Mouse (Mus musculus): ENCODE measurements at regions not wholly inside any gene's neighbourhood (a gene's known extent, or its start where the extent isn't known, plus 50 kb on each side); places are given as distances from the start of the nearest gene placed in this dataset.

GRCm38 (mm10) chr15:97466110-97466509 is 219.0 kb upstream of the Amigo2 start:
- peaks cover 15% of the 10 kb centered on the region for H3K4me1 ChIP-seq
- H3K36me3 ChIP-seq (replicated peaks; ENCODE audit: low read length) = no peaks in the 10 kb centered on the region
- TF ChIP-seq GATA1 (IDR thresholded peaks at IDR 0.05; ENCODE audit: borderline replicate concordance, low read length) = no peak
- no peak for TF ChIP-seq FLI1 (IDR thresholded peaks at IDR 0.05; ENCODE audit: low read length)

GRCm38 (mm10) chr15:97465366-97465765 is 218.3 kb upstream of the Amigo2 start:
- TF ChIP-seq GATA1 (IDR thresholded peaks at IDR 0.05; ENCODE audit: borderline replicate concordance, low read length) = no peak
- TF ChIP-seq FLI1 (IDR thresholded peaks at IDR 0.05; ENCODE audit: low read length) = no peak

More at GRCm38 (mm10) chr15:97466110-97466509, 219.0 kb upstream of the Amigo2 start:
- Histone ChIP-seq H3K27me3 (replicated peaks) (no peaks in the 10 kb centered on the region), H3K9me3 (peaks cover 3% of the 10 kb centered on the region; the same call in 1 of the 2 replicates), H3K4me3 (replicated peaks) (no peak overlapping the region)

GRCm38 (mm10) chr15:97464737-97465136 is 217.7 kb upstream of the Amigo2 start:
- no peaks in the 10 kb centered on the region for H3K36me3 ChIP-seq (replicated peaks; ENCODE audit: low read length)
- H3K4me1 ChIP-seq = peaks cover 12% of the 10 kb centered on the region
- no peak for TF ChIP-seq FLI1 (IDR thresholded peaks at IDR 0.05; ENCODE audit: low read length)
- TF ChIP-seq GATA1 (IDR thresholded peaks at IDR 0.05; ENCODE audit: borderline replicate concordance, low read length) = no peak
- H3K27me3 ChIP-seq (replicated peaks) = no peaks in the 10 kb centered on the region
- no peak overlapping the region for H3K4me3 ChIP-seq (replicated peaks)
- no peaks in the 10 kb centered on the region for H3K9me3 ChIP-seq

More at GRCm38 (mm10) chr15:97465366-97465765, 218.3 kb upstream of the Amigo2 start:
- no peaks in the 10 kb centered on the region for H3K9me3 ChIP-seq
- peaks cover 15% of the 10 kb centered on the region for H3K4me1 ChIP-seq
- H3K36me3 ChIP-seq (replicated peaks; ENCODE audit: low read length) = no peaks in the 10 kb centered on the region
- no peaks in the 10 kb centered on the region for H3K27me3 ChIP-seq (replicated peaks)
- no peak overlapping the region for H3K4me3 ChIP-seq (replicated peaks)

- no peak for TF ChIP-seq FLI1 (IDR thresholded peaks at IDR 0.05; ENCODE audit: low read length)
- no peak for TF ChIP-seq GATA1 (IDR thresholded peaks at IDR 0.05; ENCODE audit: borderline replicate concordance, low read length)
- H3K4me3 ChIP-seq (replicated peaks) = no peak overlapping the region
- H3K36me3 ChIP-seq (replicated peaks; ENCODE audit: low read length) = no peaks in the 10 kb centered on the region
- H3K4me1 ChIP-seq = no peaks in the 10 kb centered on the region
- no peaks in the 10 kb centered on the region for H3K9me3 ChIP-seq
- peaks cover 4% of the 10 kb centered on the region for H3K27me3 ChIP-seq (replicated peaks)
Measured at GRCm38 (mm10) chr15:97462587-97462986, 215.5 kb upstream of the Amigo2 start.

GRCm38 (mm10) chr15:97462006-97462405 is 214.9 kb upstream of the Amigo2 start:
- H3K9me3 ChIP-seq = no peaks in the 10 kb centered on the region
- H3K4me1 ChIP-seq = no peaks in the 10 kb centered on the region
- no peak for TF ChIP-seq FLI1 (IDR thresholded peaks at IDR 0.05; ENCODE audit: low read length)
- H3K4me3 ChIP-seq (replicated peaks) = no peak overlapping the region
- no peaks in the 10 kb centered on the region for H3K36me3 ChIP-seq (replicated peaks; ENCODE audit: low read length)
- peaks cover 8% of the 10 kb centered on the region for H3K27me3 ChIP-seq (replicated peaks)

- no peaks in the 10 kb centered on the region for H3K36me3 ChIP-seq (replicated peaks; ENCODE audit: low read length)
- H3K27me3 ChIP-seq (replicated peaks) = peaks cover 8% of the 10 kb centered on the region
- no peaks in the 10 kb centered on the region for H3K4me1 ChIP-seq
- no peak overlapping the region for H3K4me3 ChIP-seq (replicated peaks)
- TF ChIP-seq GATA1 (IDR thresholded peaks at IDR 0.05; ENCODE audit: borderline replicate concordance, low read length) (no peak), FLI1 (IDR thresholded peaks at IDR 0.05; ENCODE audit: low read length) (no peak)
- no peaks in the 10 kb centered on the region for H3K9me3 ChIP-seq
Measured at GRCm38 (mm10) chr15:97461060-97461459, 214.0 kb upstream of the Amigo2 start.

- Histone ChIP-seq H3K4me1 (peaks cover 6% of the 10 kb centered on the region), H3K27me3 (replicated peaks) (peaks cover 8% of the 10 kb centered on the region), H3K9me3 (no peaks in the 10 kb centered on the region), H3K4me3 (replicated peaks) (no peak overlapping the region), H3K36me3 (replicated peaks; ENCODE audit: low read length) (no peaks in the 10 kb centered on the region)
- TF ChIP-seq GATA1 (IDR thresholded peaks at IDR 0.05; ENCODE audit: borderline replicate concordance, low read length) (no peak), FLI1 (IDR thresholded peaks at IDR 0.05; ENCODE audit: low read length) (no peak)
Measured at GRCm38 (mm10) chr15:97460360-97460719, 213.3 kb upstream of the Amigo2 start.

- Histone ChIP-seq H3K9me3 (no peaks in the 10 kb centered on the region), H3K4me1 (peaks cover 10% of the 10 kb centered on the region), H3K27me3 (replicated peaks) (peaks cover 8% of the 10 kb centered on the region), H3K4me3 (replicated peaks) (no peak overlapping the region), H3K36me3 (replicated peaks; ENCODE audit: low read length) (no peaks in the 10 kb centered on the region)
- TF ChIP-seq FLI1 (IDR thresholded peaks at IDR 0.05; ENCODE audit: low read length) = no peak
- TF ChIP-seq GATA1 (IDR thresholded peaks at IDR 0.05; ENCODE audit: borderline replicate concordance, low read length) = no peak
Measured at GRCm38 (mm10) chr15:97459606-97460359, 212.7 kb upstream of the Amigo2 start.

GRCm38 (mm10) chr15:97458748-97459221 is 211.7 kb upstream of the Amigo2 start:
- Histone ChIP-seq H3K4me3 (replicated peaks) (no peak overlapping the region), H3K27me3 (replicated peaks) (peaks cover 8% of the 10 kb centered on the region), H3K4me1 (peaks cover 10% of the 10 kb centered on the region), H3K9me3 (peaks cover 5% of the 10 kb centered on the region; the same call in 1 of the 2 replicates), H3K36me3 (replicated peaks; ENCODE audit: low read length) (no peaks in the 10 kb centered on the region)
- TF ChIP-seq GATA1 (IDR thresholded peaks at IDR 0.05; ENCODE audit: borderline replicate concordance, low read length) (no peak), FLI1 (IDR thresholded peaks at IDR 0.05; ENCODE audit: low read length) (no peak)

- Histone ChIP-seq H3K4me3 (replicated peaks) (no peak overlapping the region), H3K36me3 (replicated peaks; ENCODE audit: low read length) (no peaks in the 10 kb centered on the region), H3K27me3 (replicated peaks) (peaks cover 8% of the 10 kb centered on the region), H3K4me1 (peaks cover 10% of the 10 kb centered on the region), H3K9me3 (peaks cover 5% of the 10 kb centered on the region; the same call in 1 of the 2 replicates)
- TF ChIP-seq FLI1 (IDR thresholded peaks at IDR 0.05; ENCODE audit: low read length) (no peak), GATA1 (IDR thresholded peaks at IDR 0.05; ENCODE audit: borderline replicate concordance, low read length) (no peak)
Measured at GRCm38 (mm10) chr15:97458139-97458747, 211.2 kb upstream of the Amigo2 start.

All from megakaryocyte, embryonic 14.5 days (primary cell).